ENCODE assay signal across 19 mouse cellular contexts in the genomic region with DNA sequence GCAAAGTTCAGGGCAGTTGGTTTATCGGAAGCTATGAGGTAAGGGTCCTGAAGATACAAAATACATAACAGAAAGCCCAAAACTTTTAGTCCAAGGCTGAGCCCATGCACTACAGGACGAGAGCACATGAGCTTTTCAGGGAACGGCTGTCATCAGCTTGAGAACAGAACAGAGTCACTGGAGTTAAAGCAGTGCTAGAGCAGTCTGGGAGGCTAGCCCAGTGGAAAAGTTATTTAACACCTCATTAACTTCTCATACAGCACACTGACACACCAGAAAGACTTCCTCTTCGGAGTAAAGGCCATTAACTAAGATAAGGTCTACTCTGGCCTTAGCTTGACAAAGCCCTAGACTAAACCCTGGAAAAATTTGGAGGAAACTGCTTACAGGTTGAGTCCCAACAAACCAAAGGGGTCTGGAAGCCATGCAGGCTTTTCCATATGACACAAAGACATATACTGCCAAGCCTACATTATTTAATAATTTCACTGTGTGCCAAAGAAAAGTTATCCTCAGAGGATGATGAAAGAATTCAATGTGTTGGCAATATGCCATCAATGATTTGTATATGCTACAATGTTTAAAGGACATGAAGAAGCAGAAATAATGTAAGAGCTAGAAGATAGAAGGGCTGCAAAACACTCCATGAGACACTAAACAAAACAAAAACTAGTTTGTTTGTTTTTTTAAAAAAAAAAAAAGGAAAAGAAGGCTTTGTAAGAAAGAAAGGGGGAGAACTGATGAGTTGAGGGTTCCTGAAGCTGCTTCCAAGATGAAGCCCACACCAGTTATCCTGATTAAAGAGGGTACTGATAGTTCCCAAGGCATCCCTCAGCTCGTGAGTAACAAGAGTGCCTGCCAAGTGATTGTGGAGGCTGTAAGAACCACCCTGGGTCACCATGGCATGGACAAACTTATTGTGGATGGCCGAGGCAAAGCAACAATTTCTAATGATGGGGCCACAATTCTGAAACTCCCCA.
DNase-seq lines count a peak whose midpoint lies in the region; ATAC-seq and TF ChIP-seq lines count a peak whose summit lies in the region.
"Had no signal": no experiment of that assay in that cellular context is flagged by ENCODE, and none has a peak within 500 bp of the region (broad histone marks: within the 10 kb centered on the region; RNA-seq: fewer than 3 reads in every experiment).

No protein-coding gene starts in this region.

- H3K4me1 ChIP-seq in heart, postnatal 0 days (ENCODE audit: control insufficient read depth, insufficient read depth), result no peaks in the 10 kb centered on the region
- H3K4me1 ChIP-seq in lung, embryonic 14.5 days (ENCODE audit: insufficient read depth), result peaks cover 13% of the 10 kb centered on the region
- peaks cover 5% of the 10 kb centered on the region; the same call in 1 of the 2 replicates for H3K4me1 ChIP-seq in lung, adult 2 months (ENCODE audit: control insufficient read depth, insufficient read depth, low read length)
- H3K4me1 ChIP-seq in lung, embryonic 15.5 days, result peaks cover 19% of the 10 kb centered on the region; the same call in 1 of the 2 replicates
- H3K4me1 ChIP-seq in forebrain, embryonic 10.5 days, result no peaks in the 10 kb centered on the region
- H3K4me1 ChIP-seq: embryonic facial prominence, embryonic 15.5 days; liver, embryonic 13.5 days had no signal

- no peaks in the 10 kb centered on the region for H3K9me3 ChIP-seq in heart, postnatal 0 days (replicated peaks; ENCODE audit: control insufficient read depth, low read length)
- H3K9me3 ChIP-seq in lung, embryonic 14.5 days (ENCODE audit: low read depth, low read length), result no peaks in the 10 kb centered on the region
- no peaks in the 10 kb centered on the region for H3K9me3 ChIP-seq in lung, embryonic 15.5 days
- no peaks in the 10 kb centered on the region for H3K9me3 ChIP-seq in forebrain, embryonic 10.5 days
- H3K9me3 ChIP-seq: embryonic facial prominence, embryonic 15.5 days; liver, embryonic 13.5 days; neural tube, embryonic 15.5 days had no signal

- intact Hi-C loops in heart, postnatal 36 days (cut with DNase I), result no loop called here

- 32% methylated on average over 6 of the region's 6 CpGs for WGBS in heart, postnatal 0 days
- WGBS in lung, embryonic 14.5 days, result 30% methylated on average over 6 of the region's 6 CpGs
- 48% methylated on average over 6 of the region's 6 CpGs for WGBS in lung, adult 2 months
- WGBS in lung, embryonic 15.5 days, result 19% methylated on average over 6 of the region's 6 CpGs
- 74% methylated on average over 6 of the region's 6 CpGs for WGBS in forebrain, embryonic 10.5 days

- TF ChIP-seq POLR2A in lung, adult 2 months (IDR thresholded peaks at IDR 0.05; ENCODE audit: borderline replicate concordance, extremely low read depth, low read depth, low read length), result no peak

- no peak overlapping the region for H3K4me2 ChIP-seq in heart, postnatal 0 days (ENCODE audit: low read depth, low read length)
- no peak overlapping the region for H3K4me2 ChIP-seq in lung, embryonic 14.5 days
- H3K4me2 ChIP-seq in lung, embryonic 15.5 days, result no peak overlapping the region
- H3K4me2 ChIP-seq: embryonic facial prominence, embryonic 15.5 days; liver, embryonic 13.5 days; neural tube, embryonic 15.5 days had no signal

- TF ChIP-seq CTCF in heart, postnatal 0 days (IDR thresholded peaks at IDR 0.05; ENCODE audit: low read depth), result no peak
- TF ChIP-seq CTCF in lung, embryonic 14.5 days (IDR thresholded peaks at IDR 0.05; ENCODE audit: low read depth), result no peak
- TF ChIP-seq CTCF in lung, adult 2 months (IDR thresholded peaks at IDR 0.05; ENCODE audit: insufficient read depth, low read length), result no peak

- H3K4me3 ChIP-seq in heart, postnatal 0 days (ENCODE audit: low read depth, low read length), result no peak overlapping the region
- H3K4me3 ChIP-seq in lung, embryonic 14.5 days (ENCODE audit: low read depth, low read length), result no peak overlapping the region
- H3K4me3 ChIP-seq in lung, adult 2 months (replicated peaks; ENCODE audit: extremely low read depth, low read depth, low read length), result no peak overlapping the region
- no peak overlapping the region for H3K4me3 ChIP-seq in lung, embryonic 15.5 days
- H3K4me3 ChIP-seq in forebrain, embryonic 10.5 days, result no peak overlapping the region
- H3K4me3 ChIP-seq: embryonic facial prominence, embryonic 15.5 days; liver, embryonic 13.5 days; myocyte; neural tube, embryonic 15.5 days had no signal

- DNase-seq in heart, postnatal 0 days (ENCODE audit: low spot score), result peak; percentile 16
- DNase-seq in heart, postnatal 36 days, result no peak
- DNase-seq in lung, embryonic 14.5 days, result peak; percentile 96
- no peak for DNase-seq in lung, adult 2 months
- DNase-seq in lung, postnatal 4 days, result peak; percentile 29 to 46
- DNase-seq in forebrain, embryonic 10.5 days (ENCODE audit: extremely low spot score, low spot score), result no peak
- DNase-seq: adrenal gland, postnatal 36 days; cerebellum, adult 2 months; gastrocnemius, postnatal 36 days; layer of hippocampus, adult 9-11 months; liver, embryonic 13.5 days; midbrain, embryonic 14.5 days; right cerebral cortex, postnatal 25 days; thymus, postnatal 36 days had no signal

- H3K27me3 ChIP-seq in heart, postnatal 0 days (ENCODE audit: control insufficient read depth, insufficient read depth, low read length), result no peaks in the 10 kb centered on the region
- no peaks in the 10 kb centered on the region for H3K27me3 ChIP-seq in lung, embryonic 14.5 days (ENCODE audit: insufficient read depth, low read length)
- no peaks in the 10 kb centered on the region for H3K27me3 ChIP-seq in lung, embryonic 15.5 days
- H3K27me3 ChIP-seq in forebrain, embryonic 10.5 days (ENCODE audit: poor library complexity, severe bottlenecking), result no peaks in the 10 kb centered on the region
- H3K27me3 ChIP-seq: embryonic facial prominence, embryonic 15.5 days; liver, embryonic 13.5 days; neural tube, embryonic 15.5 days had no signal

- no peak overlapping the region for H3K9ac ChIP-seq in heart, postnatal 0 days (replicated peaks; ENCODE audit: low read depth, low read length)
- H3K9ac ChIP-seq in lung, embryonic 14.5 days, result no peak overlapping the region
- no peak overlapping the region for H3K9ac ChIP-seq in lung, embryonic 15.5 days
- H3K9ac ChIP-seq: embryonic facial prominence, embryonic 15.5 days; liver, embryonic 13.5 days; neural tube, embryonic 15.5 days had no signal

- H3K27ac ChIP-seq in heart, postnatal 0 days (ENCODE audit: low read depth), result no peak overlapping the region
- H3K27ac ChIP-seq in lung, embryonic 14.5 days (ENCODE audit: low read depth), result peak overlapping the region; percentile 79
- H3K27ac ChIP-seq in lung, embryonic 15.5 days, result peak overlapping the region; percentile 88
- H3K27ac ChIP-seq in forebrain, embryonic 10.5 days, result no peak overlapping the region
- H3K27ac ChIP-seq: embryonic facial prominence, embryonic 15.5 days; hindbrain, postnatal 0 days; liver, embryonic 13.5 days; neural tube, embryonic 15.5 days had no signal

- peak; percentile 60 for ATAC-seq in heart, postnatal 0 days (ENCODE audit: insufficient read depth, low read depth)
- ATAC-seq in lung, embryonic 14.5 days (ENCODE audit: insufficient read depth), result peak; percentile 96
- peak; percentile 91 for ATAC-seq in lung, embryonic 15.5 days (ENCODE audit: borderline replicate concordance, extremely low read depth, low FRiP score, low TSS enrichment)
- ATAC-seq: hindbrain, postnatal 0 days had no signal

- no peaks in the 10 kb centered on the region for H3K36me3 ChIP-seq in heart, postnatal 0 days (replicated peaks; ENCODE audit: control insufficient read depth, insufficient read depth, low read length)
- H3K36me3 ChIP-seq in lung, embryonic 14.5 days (ENCODE audit: insufficient read depth), result no peaks in the 10 kb centered on the region
- H3K36me3 ChIP-seq in lung, embryonic 15.5 days, result no peaks in the 10 kb centered on the region
- H3K36me3 ChIP-seq in forebrain, embryonic 10.5 days (replicated peaks), result no peaks in the 10 kb centered on the region
- H3K36me3 ChIP-seq: embryonic facial prominence, embryonic 15.5 days; liver, embryonic 13.5 days; neural tube, embryonic 15.5 days had no signal

- no peak for TF ChIP-seq EP300 in heart, postnatal 0 days (IDR thresholded peaks at IDR 0.05; ENCODE audit: low read depth)

Comparison
In these comparisons a context has a peak if more than half of its experiments do, and no peak if none do; other contexts are left out.
1. DNase-seq: peak in heart, postnatal 0 days (single experiment), lung, embryonic 14.5 days (single experiment) and lung, postnatal 4 days (2 of 2); none in heart, postnatal 36 days (0 of 2), lung, adult 2 months (single experiment) and forebrain, embryonic 10.5 days (single experiment).
2. H3K27ac ChIP-seq: peak in lung, embryonic 14.5 days (single experiment) and lung, embryonic 15.5 days (single experiment); none in heart, postnatal 0 days (single experiment) and forebrain, embryonic 10.5 days (single experiment).
3. Peak in every context shown above with its lines, with median percentiles within 50 percentile points of each other: ATAC-seq.